Mouse (Mus musculus) frontal cortex, postnatal 36 days (tissue): ENCODE results near the gene Atp11a.

Experiments used
- DNase-seq, 2 experiments: peaks; one replicate each; pipeline ENCODE4 v3.0.0; 2022; ENCODE audit warnings: low spot score in 2 of 2

Atp11a gene

GRCm38 (mm10) chr8:12871461-12871860 is 114.6 kb downstream of the Atp11a start:
- no peak for DNase-seq

GRCm38 (mm10) chr8:12872983-12873356 is 116.2 kb downstream of the Atp11a start:
- no peak for DNase-seq

- peak in 1 of 2 experiments; percentile 15 for DNase-seq
Observed at GRCm38 (mm10) chr8:12873357-12874046, 116.7 kb downstream of the Atp11a start, which contains the start of gene Mcf2l. TSS of gene Mcf2l (plus strand) at chr8:12873806.

GRCm38 (mm10) chr8:12874194-12874791 is 117.5 kb downstream of the Atp11a start:
- peak in 1 of 2 experiments; percentile 20 for DNase-seq

GRCm38 (mm10) chr8:12874971-12875370 is 118.2 kb downstream of the Atp11a start:
- DNase-seq: no peak

- no peak for DNase-seq
Observed at GRCm38 (mm10) chr8:12877126-12877525, 120.3 kb downstream of the Atp11a start.

GRCm38 (mm10) chr8:12880163-12880562 is 123.3 kb downstream of the Atp11a start:
- no peak for DNase-seq

GRCm38 (mm10) chr8:12883051-12884004 is 126.5 kb downstream of the Atp11a start:
- no peak for DNase-seq

- no peak for DNase-seq
Observed at GRCm38 (mm10) chr8:12887772-12888435, 131.1 kb downstream of the Atp11a start.

GRCm38 (mm10) chr8:12889046-12889598 is 132.3 kb downstream of the Atp11a start:
- DNase-seq: peak; percentile 8 to 24

- DNase-seq: no peak
Observed at GRCm38 (mm10) chr8:12892882-12893446, 136.2 kb downstream of the Atp11a start.

GRCm38 (mm10) chr8:12893797-12894578 is 137.2 kb downstream of the Atp11a start:
- no peak for DNase-seq

- DNase-seq: no peak
Observed at GRCm38 (mm10) chr8:12894783-12895534, 138.1 kb downstream of the Atp11a start.

GRCm38 (mm10) chr8:12895535-12896150 is 138.8 kb downstream of the Atp11a start:
- DNase-seq: no peak

- peak; percentile 62 to 75 for DNase-seq
Observed at GRCm38 (mm10) chr8:12896494-12897373, 139.9 kb downstream of the Atp11a start.

GRCm38 (mm10) chr8:12897815-12898214 is 141.0 kb downstream of the Atp11a start:
- no peak for DNase-seq

GRCm38 (mm10) chr8:12903790-12904415 is 147.1 kb downstream of the Atp11a start:
- DNase-seq: no peak

- DNase-seq: no peak
Observed at GRCm38 (mm10) chr8:12905122-12905521, 148.3 kb downstream of the Atp11a start.
